Mouse (Mus musculus) lung, postnatal 4 days (tissue): ENCODE measurements at regions not wholly inside any gene's neighbourhood (a gene's known extent, or its start where the extent isn't known, plus 50 kb on each side); places are given as distances from the start of the nearest gene placed in this dataset.

ENCODE experiments used
- DNase-seq, 2 experiments: peaks; one replicate each; pipeline ENCODE4 v3.0.0; 2021

GRCm38 (mm10) chr3:60926024-60926547 lies 76.5 kb upstream of the P2ry1 start:
- no peak for DNase-seq

GRCm38 (mm10) chr3:60928910-60929309 lies 73.7 kb upstream of the P2ry1 start:
- no peak for DNase-seq

- DNase-seq, result no peak
Measured at GRCm38 (mm10) chr3:60934492-60934891, 68.1 kb upstream of the P2ry1 start.

- DNase-seq, result no peak
Measured at GRCm38 (mm10) chr3:60941451-60941850, 61.1 kb upstream of the P2ry1 start.

- no peak for DNase-seq
Measured at GRCm38 (mm10) chr3:60948897-60949296, 53.7 kb upstream of the P2ry1 start.
